In genomic region chr13:20787952-20788351, GRCm38 (mm10) we compare ENCODE assay signal across 21 mouse cellular contexts. TPM values are rescaled to one million over a fixed set of nuclear protein-coding genes. Genes with fewer than 3 reads are reported as not detected.
DNase-seq lines count a peak whose midpoint lies in the region; ATAC-seq and TF ChIP-seq lines count a peak whose summit lies in the region.
"Had no signal": no experiment of that assay in that cellular context is flagged by ENCODE, and none has a peak within 500 bp of the region (broad histone marks: within the 10 kb centered on the region; RNA-seq: fewer than 3 reads in every experiment).

No protein-coding gene starts in this region.

- no peaks in the 10 kb centered on the region for H3K9me3 ChIP-seq in liver, postnatal 0 days (ENCODE audit: low read length)
- no peaks in the 10 kb centered on the region for H3K9me3 ChIP-seq in liver, embryonic 12.5 days (replicated peaks)
- no peaks in the 10 kb centered on the region for H3K9me3 ChIP-seq in kidney, embryonic 15.5 days (replicated peaks)
- no peaks in the 10 kb centered on the region for H3K9me3 ChIP-seq in hindbrain, embryonic 11.5 days (ENCODE audit: control insufficient read depth, low read length)
- H3K9me3 ChIP-seq: embryonic facial prominence, embryonic 10.5 days; forebrain, embryonic 13.5 days; G1E; heart, embryonic 15.5 days; hindbrain, embryonic 12.5 days had no signal

- 71% methylated on average over 4 of the region's 4 CpGs for WGBS in liver, postnatal 0 days (ENCODE audit: insufficient replicate concordance)
- WGBS in liver, embryonic 12.5 days (ENCODE audit: insufficient replicate concordance), result 58% methylated on average over 4 of the region's 4 CpGs
- 47% methylated on average over 4 of the region's 4 CpGs for WGBS in bone marrow, adult 2 months
- 78% methylated on average over 4 of the region's 4 CpGs for WGBS in kidney, embryonic 15.5 days
- 91% methylated on average over 4 of the region's 4 CpGs for WGBS in hindbrain, embryonic 11.5 days

- H3K4me2 ChIP-seq in liver, postnatal 0 days (ENCODE audit: low read depth, low read length), result no peak overlapping the region
- no peak overlapping the region for H3K4me2 ChIP-seq in liver, embryonic 12.5 days
- no peak overlapping the region for H3K4me2 ChIP-seq in kidney, embryonic 15.5 days
- H3K4me2 ChIP-seq in hindbrain, embryonic 11.5 days (replicated peaks; ENCODE audit: low read depth, low read length), result no peak overlapping the region
- H3K4me2 ChIP-seq: forebrain, embryonic 13.5 days; heart, embryonic 11.5 days; heart, embryonic 15.5 days; hindbrain, embryonic 12.5 days had no signal

- TF ChIP-seq CTCF in liver, postnatal 0 days (IDR thresholded peaks at IDR 0.05; ENCODE audit: low read depth), result no peak
- TF ChIP-seq CTCF in bone marrow, adult 2 months (IDR thresholded peaks at IDR 0.05; ENCODE audit: control insufficient read depth, insufficient read depth, low read length), result no peak

- no peaks in the 10 kb centered on the region for H3K27me3 ChIP-seq in liver, postnatal 0 days (ENCODE audit: insufficient read depth, low read length)
- no peaks in the 10 kb centered on the region for H3K27me3 ChIP-seq in liver, embryonic 12.5 days (replicated peaks)
- H3K27me3 ChIP-seq in kidney, embryonic 15.5 days, result no peaks in the 10 kb centered on the region
- H3K27me3 ChIP-seq in hindbrain, embryonic 11.5 days (ENCODE audit: control insufficient read depth, insufficient read depth, low read length), result no peaks in the 10 kb centered on the region
- H3K27me3 ChIP-seq: forebrain, embryonic 13.5 days; heart, embryonic 15.5 days; hindbrain, embryonic 12.5 days had no signal

- no peak overlapping the region for H3K27ac ChIP-seq in liver, postnatal 0 days (ENCODE audit: low read depth)
- no peak overlapping the region for H3K27ac ChIP-seq in liver, embryonic 12.5 days
- peak overlapping the region; percentile 43; the same call in 1 of the 2 replicates for H3K27ac ChIP-seq in bone marrow, adult 2 months (ENCODE audit: control insufficient read depth, insufficient read depth, low read depth, low read length, poor library complexity)
- no peak overlapping the region for H3K27ac ChIP-seq in kidney, embryonic 15.5 days
- H3K27ac ChIP-seq in hindbrain, embryonic 11.5 days (ENCODE audit: low read depth, low read length), result no peak overlapping the region
- H3K27ac ChIP-seq: embryonic facial prominence, embryonic 10.5 days; forebrain, embryonic 13.5 days; gastrocnemius, adult 2 months; heart, embryonic 15.5 days; hindbrain, embryonic 12.5 days; hindbrain, postnatal 0 days had no signal

- no peak for TF ChIP-seq POLR2A in bone marrow, adult 2 months (IDR thresholded peaks at IDR 0.05; ENCODE audit: borderline replicate concordance, control insufficient read depth, low read depth, low read length)

- peak; percentile 16 for DNase-seq in liver, postnatal 0 days
- no peak for DNase-seq in adrenal gland, adult 18-20 months (ENCODE audit: low spot score in 2 of 2)
- DNase-seq in hindbrain, embryonic 11.5 days (ENCODE audit: low spot score), result no peak
- DNase-seq: adrenal gland, postnatal 10 days; cerebellum, adult 18-20 months; cerebellum, adult 9-11 months; cerebellum, postnatal 36 days; gastrocnemius, adult 2 months; gastrocnemius, postnatal 36 days had no signal

- peak; percentile 21; the same call in 1 of the 2 replicates for ATAC-seq in liver, postnatal 0 days
- ATAC-seq in liver, embryonic 12.5 days, result no peak
- ATAC-seq in granulocyte monocyte progenitor cell, adult 5-6 weeks (replicated peaks; ENCODE audit: poor library complexity, severe bottlenecking), result peak; percentile 67
- peak; percentile 76 for ATAC-seq in megakaryocyte progenitor cell, adult 5-6 weeks (replicated peaks; ENCODE audit: poor library complexity)
- no peak for ATAC-seq in kidney, embryonic 15.5 days (replicated peaks; ENCODE audit: low FRiP score)
- ATAC-seq in hindbrain, embryonic 11.5 days (ENCODE audit: low FRiP score), result no peak
- ATAC-seq: forebrain, embryonic 13.5 days; hindbrain, postnatal 0 days had no signal

- no peak overlapping the region for H3K4me3 ChIP-seq in liver, postnatal 0 days (ENCODE audit: low read depth, low read length)
- H3K4me3 ChIP-seq in liver, embryonic 12.5 days, result no peak overlapping the region
- no peak overlapping the region for H3K4me3 ChIP-seq in bone marrow, adult 2 months (replicated peaks; ENCODE audit: control insufficient read depth, low read depth, low read length)
- no peak overlapping the region for H3K4me3 ChIP-seq in kidney, embryonic 15.5 days (replicated peaks)
- no peak overlapping the region for H3K4me3 ChIP-seq in hindbrain, embryonic 11.5 days (ENCODE audit: low read depth, low read length)
- H3K4me3 ChIP-seq: embryonic facial prominence, embryonic 10.5 days; forebrain, embryonic 13.5 days; gastrocnemius, adult 2 months; heart, embryonic 15.5 days; hindbrain, embryonic 12.5 days had no signal

- H3K9ac ChIP-seq in liver, postnatal 0 days (replicated peaks), result no peak overlapping the region
- no peak overlapping the region for H3K9ac ChIP-seq in liver, embryonic 12.5 days
- H3K9ac ChIP-seq in kidney, embryonic 15.5 days, result no peak overlapping the region
- H3K9ac ChIP-seq in hindbrain, embryonic 11.5 days (ENCODE audit: low read depth, low read length), result no peak overlapping the region
- H3K9ac ChIP-seq: forebrain, embryonic 13.5 days; heart, embryonic 15.5 days; hindbrain, embryonic 12.5 days had no signal

- no peaks in the 10 kb centered on the region for H3K36me3 ChIP-seq in liver, postnatal 0 days (replicated peaks; ENCODE audit: insufficient read depth, low read length)
- H3K36me3 ChIP-seq in liver, embryonic 12.5 days, result no peaks in the 10 kb centered on the region
- H3K36me3 ChIP-seq in kidney, embryonic 15.5 days, result no peaks in the 10 kb centered on the region
- H3K36me3 ChIP-seq in hindbrain, embryonic 11.5 days (ENCODE audit: control insufficient read depth, insufficient read depth, low read length), result no peaks in the 10 kb centered on the region
- H3K36me3 ChIP-seq: embryonic facial prominence, embryonic 10.5 days; G1E; heart, embryonic 15.5 days; hindbrain, embryonic 12.5 days had no signal

- no peak for TF ChIP-seq EP300 in liver, postnatal 0 days (IDR thresholded peaks at IDR 0.05; ENCODE audit: low read depth)

- H3K4me1 ChIP-seq in liver, postnatal 0 days (ENCODE audit: insufficient read depth), result 0 out of 2 replicates have a peak, but pooled peaks cover 3% of the 10 kb centered on the region
- no peaks in the 10 kb centered on the region for H3K4me1 ChIP-seq in liver, embryonic 12.5 days
- peaks cover 16% of the 10 kb centered on the region for H3K4me1 ChIP-seq in bone marrow, adult 2 months (ENCODE audit: control insufficient read depth, insufficient read depth, low read length)
- no peaks in the 10 kb centered on the region for H3K4me1 ChIP-seq in kidney, embryonic 15.5 days
- H3K4me1 ChIP-seq in hindbrain, embryonic 11.5 days (replicated peaks; ENCODE audit: control insufficient read depth, insufficient read depth, low read length), result no peaks in the 10 kb centered on the region
- H3K4me1 ChIP-seq: forebrain, embryonic 13.5 days; heart, embryonic 15.5 days; hindbrain, embryonic 12.5 days had no signal

RNA-seq across cellular contexts. Expression of gene Aoah, which starts 6.0 kb away (rescaled TPM):
- polyA plus RNA-seq in liver, postnatal 0 days (2015; fragmentation: Nextera tagmentation; extraction: Ambion mirVana), result 2.0 and 2.5 TPM in 2 replicates
- 1.1 and 1.2 TPM in 2 replicates for polyA plus RNA-seq in liver, embryonic 12.5 days (2016; fragmentation: Nextera tagmentation; extraction: Ambion mirVana)
- 6.8 and 14.6 TPM in 2 replicates for polyA plus RNA-seq in bone marrow, adult 2 months (2011; ENCODE audit: insufficient read depth, insufficient read length, low replicate concordance, missing spikeins)
- total RNA-seq in granulocyte monocyte progenitor cell, adult 5-6 weeks (2014; fragmentation: Nextera tagmentation), result 22.4 and 29.0 TPM in 2 replicates
- 26.1 and 26.2 TPM in 2 replicates for total RNA-seq in granulocyte monocyte progenitor cell, adult 5-6 weeks (2017)
- 35.1 and 45.3 TPM in 2 replicates for total RNA-seq in megakaryocyte progenitor cell, adult 5-6 weeks (2015)
- 16.9 and 25.8 TPM in 2 replicates for total RNA-seq in megakaryocyte progenitor cell, adult 5-6 weeks (2017)
- total RNA-seq in adrenal gland, adult 18-20 months (2021), result 1 to 10 TPM; 1.7 to 3.2 TPM
- 1.6 and 2.0 TPM in 2 replicates for polyA plus RNA-seq in kidney, embryonic 15.5 days (2015; fragmentation: Nextera tagmentation; extraction: Ambion mirVana)
- 0.54 and 0.60 TPM in 2 replicates for polyA plus RNA-seq in hindbrain, embryonic 11.5 days (2014; fragmentation: Nextera tagmentation; extraction: Ambion mirVana)
- polyA plus RNA-seq: G1E had no signal

Comparison
In these comparisons a context has a peak if more than half of its experiments do, and no peak if none do; other contexts are left out.
1. ATAC-seq: peak in liver, postnatal 0 days (single experiment), granulocyte monocyte progenitor cell, adult 5-6 weeks (single experiment) and megakaryocyte progenitor cell, adult 5-6 weeks (single experiment); none in liver, embryonic 12.5 days (single experiment), kidney, embryonic 15.5 days (single experiment) and hindbrain, embryonic 11.5 days (single experiment).